Mouse (Mus musculus): ENCODE measurements around the gene Sox21. TPM values are rescaled to one million over a fixed set of nuclear protein-coding genes. Genes with fewer than 3 reads are reported as not detected.

Gene Sox21
- polyA plus RNA-seq, 1 experiment = 0.01 TPM

GRCm38 (mm10) chr14:118191442-118191841 lies 45.4 kb downstream of the Sox21 start:
- Histone ChIP-seq H3K79me2 (ENCODE audit: control insufficient read depth, insufficient read depth) (no peaks in the 10 kb centered on the region), H3K27me3 (ENCODE audit: control insufficient read depth, insufficient read depth, insufficient read length) (peaks cover 21% of the 10 kb centered on the region), H3ac (ENCODE audit: control insufficient read depth, insufficient read length, low read depth) (no peak overlapping the region), H3K36me3 (ENCODE audit: control insufficient read depth, insufficient read depth) (no peaks in the 10 kb centered on the region), H3K79me3 (ENCODE audit: low read depth) (no peaks in the 10 kb centered on the region), H3K4me3 (ENCODE audit: insufficient read depth, poor library complexity, severe bottlenecking) (no peak overlapping the region)
- TF ChIP-seq MYOD1 (IDR thresholded peaks at IDR 0.05; ENCODE audit: control insufficient read depth, insufficient read length, low read depth) (no peak), CEBPB (IDR thresholded peaks at IDR 0.05; ENCODE audit: low read depth) (no peak), MYOG (IDR thresholded peaks at IDR 0.05; ENCODE audit: control insufficient read depth, extremely low read depth, insufficient read length) (no peak), CTCF (IDR thresholded peaks at IDR 0.05; ENCODE audit: control insufficient read depth, insufficient read depth, insufficient read length) (no peak), FOSL1 (IDR thresholded peaks at IDR 0.05; ENCODE audit: insufficient read depth, low read length, poor library complexity, severe bottlenecking) (no peak), USF1 (IDR thresholded peaks at IDR 0.05; ENCODE audit: low read depth) (no peak), MAX (IDR thresholded peaks at IDR 0.05) (no peak)

Small RNA genes lying within 50 kb of the gene (microRNA-seq; reads per million reads assigned to microRNA genes)
- gene Mir6241 (ENCODE audit: borderline microRNAs expressed) = not detected

Other genes starting within 250 kb of the Sox21 start
- 0.04 TPM for gene Dct, start 184.8 kb downstream of the Sox21 start, polyA plus RNA-seq (2012; fragmentation: generic; extraction: Trizol)
- 13.7 TPM for gene Tgds, start 104.3 kb downstream of the Sox21 start, polyA plus RNA-seq (2012; fragmentation: generic; extraction: Trizol)
- gene Gpr180, start 99.9 kb downstream of the Sox21 start, polyA plus RNA-seq (2012; fragmentation: generic; extraction: Trizol) = 24.4 TPM
- gene Gm9376, start 29.9 kb upstream of the Sox21 start, polyA plus RNA-seq (2012; fragmentation: generic; extraction: Trizol) = not detected

All from C2C12 (cell line).